Mouse (Mus musculus): ENCODE data around the gene E130218I03Rik.

E130218I03Rik gene

GRCm38 (mm10) chr4:134287575-134288025 lies 44.1 kb downstream of the E130218I03Rik start, which contains the start of gene Pdik1l:
TSS of gene Pdik1l (minus strand) at chr4:134287895.
- peak; percentile 78 for DNase-seq

- DNase-seq, result no peak
These were observed 45.2 kb downstream of the E130218I03Rik start for GRCm38 (mm10) chr4:134288397-134289256.

- peak; percentile 46 for DNase-seq
These were observed 48.6 kb downstream of the E130218I03Rik start for GRCm38 (mm10) chr4:134292067-134292466.

- no peak for DNase-seq
These were observed 49.7 kb downstream of the E130218I03Rik start for GRCm38 (mm10) chr4:134293061-134293691.

DNA sequence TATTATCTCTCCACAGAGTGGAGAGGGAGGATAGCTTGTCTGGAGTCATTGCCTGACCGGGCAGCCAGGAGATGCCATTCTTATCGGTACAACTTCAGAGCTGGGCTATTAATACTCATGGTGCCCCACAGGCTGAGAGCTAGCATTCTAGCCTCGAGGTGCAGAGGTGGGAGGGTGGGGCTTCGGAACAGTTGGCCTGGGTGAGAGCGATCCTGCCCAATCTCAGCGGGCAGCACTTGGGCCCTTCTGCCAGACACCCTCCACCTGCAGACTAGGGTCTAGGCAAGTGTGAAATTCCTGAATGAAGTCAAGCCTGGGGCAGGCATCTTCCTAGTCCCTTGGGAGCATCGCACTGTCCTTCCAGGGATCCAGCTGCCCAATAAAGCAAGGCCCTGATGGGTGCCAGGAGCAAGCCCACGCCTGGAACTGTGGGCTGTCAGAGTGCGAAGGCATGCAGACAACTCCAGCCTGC lies 50.3 kb downstream of the E130218I03Rik start:
- no peak for DNase-seq
